Mouse (Mus musculus): ENCODE measurements around the gene Tlr6.

DNA sequence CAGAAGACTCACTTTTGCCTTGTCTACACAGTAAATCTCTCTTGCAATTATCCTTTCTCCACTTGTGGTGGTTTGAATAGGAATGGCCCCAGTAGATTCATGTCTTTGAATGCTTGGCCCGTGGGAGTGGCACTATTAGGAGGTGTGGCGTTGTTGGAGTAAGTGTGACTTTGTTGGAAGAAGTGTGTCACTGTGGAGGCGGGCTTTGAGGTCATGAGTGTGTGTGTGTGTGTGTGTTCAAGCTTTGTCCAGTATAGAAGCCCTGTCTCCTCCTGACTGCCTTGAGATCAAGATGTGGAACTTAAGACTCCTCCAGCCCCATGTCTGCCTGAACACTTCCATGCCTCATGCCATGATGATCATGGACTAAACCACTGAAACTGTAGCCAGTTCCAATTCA lies 3.8 kb upstream of the Tlr6 start:
- TF ChIP-seq POLR2A (IDR thresholded peaks at IDR 0.05; ENCODE audit: low read depth, low read length) (no peak), CTCF (conservative IDR thresholded peaks at IDR 0.05; ENCODE audit: insufficient read depth, insufficient read length, low read depth, low read length) (no peak)

All from kidney, adult 2 months (tissue).